Mouse (Mus musculus): ENCODE results near the gene Olfr1191-ps1. TPM values are rescaled to one million over a fixed set of nuclear protein-coding genes. Genes with fewer than 3 reads are reported as not detected.
"Not testable (repeated sequence)": the region's sequence is repeated elsewhere in the genome, so short reads cannot be mapped to it uniquely, and the experiment has no call there.

Gene Olfr1191-ps1
- under 1 TPM in 1 of 2 experiments, not detected in 1; 0.07 TPM for total RNA-seq (2021)
- long read RNA-seq, experiment 1: 0 reads
- long read RNA-seq, experiment 2: 0 reads

- DNase-seq (ENCODE audit: low spot score in 2 of 2): not testable (repeated sequence)
Measured at GRCm38 (mm10) chr2:88640242-88640641, at the start of gene Olfr1191-ps1. Gene Olfr1191-ps1, plus strand, starts transcription at chr2:88640542.

DNA sequence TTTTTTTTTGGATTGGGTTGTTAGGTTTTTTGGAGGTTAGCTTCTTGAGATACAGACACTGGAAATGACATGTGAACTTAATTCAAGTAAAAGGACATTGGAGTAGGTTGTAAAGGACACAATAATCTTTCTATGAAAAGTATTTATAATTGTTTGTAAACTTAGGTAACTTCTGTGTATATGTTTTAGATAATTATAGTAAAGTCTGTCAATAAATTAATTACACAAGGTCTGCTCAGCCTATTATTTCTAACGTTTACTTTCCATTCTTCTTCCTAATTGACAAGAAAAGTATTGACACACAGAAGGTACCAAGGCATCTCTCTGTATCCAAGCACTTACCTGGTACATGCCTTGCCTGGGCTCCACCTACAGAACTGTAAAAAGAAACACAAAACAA lies 7.9 kb downstream of the Olfr1191-ps1 start, which contains the start of gene Olfr1192-ps1:
Gene Olfr1192-ps1, plus strand, starts transcription at position 301 of the 400 bp plus-strand sequence.
- DNase-seq (ENCODE audit: low spot score in 2 of 2): no peak

GRCm38 (mm10) chr2:88675328-88675727 lies 35.0 kb downstream of the Olfr1191-ps1 start, which contains the start of gene Olfr1193:
Gene Olfr1193, plus strand, starts transcription at chr2:88675628.
- not testable (repeated sequence) for DNase-seq (ENCODE audit: low spot score in 2 of 2)

DNA sequence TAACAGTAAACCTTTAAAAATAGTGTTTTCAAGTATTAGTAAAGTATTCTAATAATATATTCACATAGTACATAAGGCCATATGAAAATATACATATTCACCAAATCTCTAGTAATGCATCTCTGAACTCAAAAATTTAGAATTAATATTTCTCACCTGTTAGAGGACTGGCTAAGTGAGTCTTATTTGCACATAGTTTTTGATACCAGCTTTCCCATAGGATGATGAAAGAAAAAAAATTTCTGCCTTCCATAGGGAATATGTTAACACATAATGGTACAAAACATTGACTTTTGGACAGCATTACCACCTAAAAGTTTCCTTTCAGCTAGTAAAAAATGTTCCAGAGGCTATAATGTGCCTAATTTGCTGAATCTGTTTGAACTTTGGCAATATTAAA lies 48.7 kb downstream of the Olfr1191-ps1 start, which contains the start of gene Olfr1195:
Gene Olfr1195, minus strand, starts transcription at position 101 of the 400 bp plus-strand sequence.
- DNase-seq (ENCODE audit: low spot score in 2 of 2): no peak

Other genes starting within 250 kb of the Olfr1191-ps1 start
- not detected for gene Olfr1179, start 234.1 kb upstream of the Olfr1191-ps1 start, total RNA-seq (2021)
- gene Olfr1180, start 221.4 kb upstream of the Olfr1191-ps1 start, total RNA-seq (2021): not detected
- not detected for gene Olfr1181, start 214.4 kb upstream of the Olfr1191-ps1 start, total RNA-seq (2021)
- not detected for gene Gm13757, start 191.4 kb upstream of the Olfr1191-ps1 start, total RNA-seq (2021)
- gene Olfr1183, start 185.7 kb upstream of the Olfr1191-ps1 start, total RNA-seq (2021): not detected
- not detected for gene Olfr1184, start 156.9 kb upstream of the Olfr1191-ps1 start, total RNA-seq (2021)
- gene Olfr1185-ps1, start 147.2 kb upstream of the Olfr1191-ps1 start, total RNA-seq (2021): not detected
- not detected for gene Olfr1186, start 122.0 kb upstream of the Olfr1191-ps1 start, total RNA-seq (2021)
- gene Olfr1188, start 83.6 kb upstream of the Olfr1191-ps1 start, total RNA-seq (2021): not detected
- gene Olfr1189, start 54.1 kb upstream of the Olfr1191-ps1 start, total RNA-seq (2021): not detected
- gene Olfr1192-ps1, start 8.0 kb downstream of the Olfr1191-ps1 start, total RNA-seq (2021): not detected
- gene Olfr1193, start 35.1 kb downstream of the Olfr1191-ps1 start, total RNA-seq (2021): not detected
- gene Olfr1195, start 48.6 kb downstream of the Olfr1191-ps1 start, total RNA-seq (2021): not detected
- gene Olfr1196, start 64.1 kb downstream of the Olfr1191-ps1 start, total RNA-seq (2021): not detected
- gene Olfr1197, start 91.8 kb downstream of the Olfr1191-ps1 start, total RNA-seq (2021): not detected
- not detected for gene Olfr1198, start 110.8 kb downstream of the Olfr1191-ps1 start, total RNA-seq (2021)
- gene Olfr1199, start 119.9 kb downstream of the Olfr1191-ps1 start, total RNA-seq (2021): not detected
- not detected for gene Olfr1200, start 129.9 kb downstream of the Olfr1191-ps1 start, total RNA-seq (2021)
- gene Olfr1201, start 152.5 kb downstream of the Olfr1191-ps1 start, total RNA-seq (2021): not detected
- gene Olfr1202, start 174.0 kb downstream of the Olfr1191-ps1 start, total RNA-seq (2021): not detected
- gene Olfr1205, start 189.2 kb downstream of the Olfr1191-ps1 start, total RNA-seq (2021): not detected
- not detected for gene Olfr1204, start 208.8 kb downstream of the Olfr1191-ps1 start, total RNA-seq (2021)
- gene Olfr1206, start 222.7 kb downstream of the Olfr1191-ps1 start, total RNA-seq (2021): not detected